Mouse (Mus musculus): ENCODE measurements at regions not wholly inside any gene's neighbourhood (a gene's known extent, or its start where the extent isn't known, plus 50 kb on each side); places are given as distances from the start of the nearest gene placed in this dataset.

DNA sequence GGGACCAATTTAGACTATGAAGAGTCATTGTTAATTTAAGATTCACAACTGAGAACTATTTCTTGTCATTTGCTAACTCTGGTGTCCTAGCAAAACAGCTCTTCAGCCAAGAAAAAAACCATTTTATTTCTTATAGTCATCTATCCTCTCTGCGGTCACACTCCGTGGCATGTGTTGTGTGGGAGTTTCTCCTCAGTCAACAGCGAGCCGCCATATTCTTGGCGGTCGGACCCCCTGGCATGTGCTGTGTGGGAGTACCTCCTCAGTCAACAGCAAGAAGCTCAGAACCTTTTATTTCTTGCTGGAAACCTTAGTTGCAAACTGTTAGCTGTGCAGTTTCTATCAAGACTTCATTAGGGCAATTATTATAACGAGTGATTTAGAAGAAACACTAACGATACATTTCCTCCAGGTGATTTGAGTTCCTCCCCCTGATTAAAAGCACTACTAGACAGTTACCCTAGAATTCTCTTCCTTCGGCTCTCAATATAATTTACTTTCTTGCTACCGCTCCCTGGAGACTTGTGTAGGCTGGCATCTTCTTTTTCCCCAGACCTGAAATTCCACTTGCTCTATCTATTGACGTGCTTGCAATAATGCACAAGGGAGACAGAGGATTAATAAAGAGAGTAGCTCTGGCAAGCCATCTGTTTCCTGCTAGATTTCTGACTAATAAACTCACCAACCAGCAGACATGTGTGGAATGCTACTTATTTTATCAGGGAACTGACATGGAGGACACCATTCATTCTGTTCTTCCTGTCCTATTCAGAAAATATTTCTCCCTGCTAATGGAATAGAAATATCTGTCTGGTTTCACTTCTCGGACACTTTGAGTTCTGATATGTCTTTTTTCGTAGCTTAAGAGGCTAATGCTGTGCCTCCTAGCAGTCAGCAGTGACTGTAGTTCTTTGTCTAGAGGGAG is 359.5 kb downstream of the Ice1 start:
- DNase-seq (ENCODE audit: extremely low read depth, insufficient read length, low spot score), result no peak

DNA sequence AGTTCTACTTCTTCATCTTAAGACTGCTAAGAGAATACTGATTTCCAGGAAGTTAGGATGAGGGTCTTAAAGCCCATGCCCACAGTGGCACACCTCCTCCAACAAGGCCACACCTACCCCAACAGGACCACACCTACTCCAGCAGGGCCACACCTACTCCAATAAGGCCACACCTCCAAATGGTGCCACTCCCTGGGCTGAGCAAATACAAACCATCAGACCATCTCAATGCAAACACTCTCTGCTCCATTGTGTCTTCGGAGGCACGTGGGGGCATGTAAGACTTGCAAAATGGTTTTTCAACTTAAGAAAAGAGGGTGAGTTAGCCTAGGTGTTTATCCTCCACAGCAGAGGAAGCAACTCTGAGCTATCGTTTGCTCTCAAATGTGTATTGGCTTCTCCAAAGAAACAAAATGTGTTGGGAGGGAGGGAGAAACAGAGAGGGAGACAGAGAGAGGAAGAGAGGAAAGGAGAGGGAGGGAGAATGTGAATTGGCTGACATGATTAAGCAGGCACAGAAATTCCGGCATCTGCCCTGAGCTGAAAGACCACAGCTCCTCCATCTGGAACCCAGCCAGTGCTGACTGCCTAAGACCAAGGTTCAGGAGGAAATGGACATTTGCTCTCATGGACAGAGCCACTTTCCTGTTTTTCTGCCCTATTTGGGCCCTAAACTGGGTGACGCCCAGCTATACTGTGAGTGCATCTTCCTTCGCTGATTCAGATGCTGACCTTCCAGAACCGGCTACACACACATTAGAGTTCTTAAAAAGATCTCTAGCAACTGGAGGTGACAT is 356.2 kb downstream of the Ice1 start:
- DNase-seq (ENCODE audit: extremely low read depth, insufficient read length, low spot score), result no peak

DNA sequence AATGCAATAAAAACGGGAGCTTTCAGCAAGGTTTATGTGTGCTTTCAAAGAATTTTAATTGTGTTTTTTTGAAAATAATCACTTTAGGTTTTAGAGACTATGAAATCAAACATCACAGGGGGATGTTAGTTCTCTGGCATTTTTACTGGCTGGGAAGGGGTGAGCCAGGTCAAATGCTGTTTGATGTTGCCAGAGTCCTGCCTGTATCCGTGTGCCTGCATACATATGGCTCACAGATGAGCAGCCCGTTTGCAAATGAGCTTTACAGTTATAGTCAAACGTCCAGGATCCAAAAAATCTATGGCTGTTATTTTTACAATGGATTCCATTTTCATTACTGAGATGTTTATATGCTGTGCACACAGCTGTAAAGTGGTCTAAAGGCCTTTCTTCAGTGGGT is 354.7 kb downstream of the Ice1 start:
- no peak for DNase-seq (ENCODE audit: extremely low read depth, insufficient read length, low spot score)

DNA sequence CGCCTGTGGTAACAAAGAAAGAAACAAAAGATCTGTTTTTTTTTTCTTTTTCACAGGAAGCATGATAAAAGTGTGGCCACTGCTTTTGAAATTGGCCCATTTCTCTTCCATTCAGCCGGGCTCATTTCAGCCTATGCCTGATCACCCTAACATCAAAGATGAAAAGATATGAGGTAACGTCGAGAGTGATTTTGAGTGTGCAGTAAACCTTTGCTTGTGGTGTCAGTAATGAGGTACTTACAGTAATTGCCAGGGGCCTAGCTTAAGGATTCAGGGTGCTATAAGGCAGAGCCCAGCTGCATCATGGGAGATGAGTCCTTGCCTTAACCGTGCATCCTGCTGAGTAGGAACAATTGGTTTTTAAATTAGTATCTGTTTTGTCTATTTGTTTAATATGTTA is 354.2 kb downstream of the Ice1 start:
- DNase-seq (ENCODE audit: extremely low read depth, insufficient read length, low spot score), result no peak

- no peak for DNase-seq (ENCODE audit: extremely low read depth, insufficient read length, low spot score)
Observed at GRCm38 (mm10) chr13:70292713-70293112, 344.7 kb downstream of the Ice1 start.

GRCm38 (mm10) chr13:70303953-70304525 is 333.4 kb downstream of the Ice1 start:
- no peak for DNase-seq (ENCODE audit: extremely low read depth, insufficient read length, low spot score)

- no peak for DNase-seq (ENCODE audit: extremely low read depth, insufficient read length, low spot score)
Observed at GRCm38 (mm10) chr13:70310516-70310915, 326.9 kb downstream of the Ice1 start.

DNA sequence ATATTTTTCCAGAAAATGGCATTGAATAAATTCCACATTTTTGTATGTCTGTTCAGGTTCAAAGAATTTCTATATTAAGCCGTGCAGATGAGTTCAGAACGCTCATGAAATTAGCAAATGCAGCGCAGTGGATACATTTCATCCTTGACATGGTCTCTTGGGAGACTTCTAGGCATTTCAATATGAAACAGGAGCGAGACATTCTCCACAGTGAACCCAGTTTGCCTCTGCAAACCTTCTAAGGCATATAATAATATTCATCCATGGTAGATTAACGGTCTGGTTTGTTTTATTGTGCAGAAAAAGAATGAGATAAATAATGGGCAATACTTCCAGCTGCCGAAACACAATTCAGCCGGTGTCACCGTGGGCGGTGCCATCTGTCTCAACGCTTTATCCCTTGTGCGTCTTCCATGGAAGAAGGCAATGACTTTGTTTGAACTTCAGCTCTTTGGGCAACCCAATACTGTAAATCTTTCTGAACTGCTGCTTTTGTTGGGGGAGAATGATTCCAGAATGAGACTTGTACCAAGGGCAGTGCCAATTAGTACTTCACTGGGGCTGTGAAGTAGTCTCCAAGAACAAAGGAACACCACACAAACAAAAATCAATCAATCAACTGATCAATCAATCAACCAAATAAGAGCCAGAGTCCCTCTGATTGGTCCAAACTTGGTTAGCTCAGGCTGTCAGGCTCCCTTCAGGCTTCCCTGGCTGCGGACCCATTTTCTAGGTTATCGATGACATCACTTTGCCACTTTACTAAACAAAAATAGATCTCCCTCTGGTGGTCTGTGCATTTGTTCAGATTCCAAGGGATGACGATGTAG is 326.0 kb downstream of the Ice1 start:
- DNase-seq (ENCODE audit: extremely low read depth, insufficient read length, low spot score), result no peak

GRCm38 (mm10) chr13:70313205-70313604 is 324.2 kb downstream of the Ice1 start:
- DNase-seq (ENCODE audit: extremely low read depth, insufficient read length, low spot score), result no peak

- DNase-seq (ENCODE audit: extremely low read depth, insufficient read length, low spot score), result no peak
Observed at GRCm38 (mm10) chr13:70323537-70323936, 313.9 kb downstream of the Ice1 start.

GRCm38 (mm10) chr13:70336069-70336468 is 301.4 kb downstream of the Ice1 start:
- no peak for DNase-seq (ENCODE audit: extremely low read depth, insufficient read length, low spot score)

DNA sequence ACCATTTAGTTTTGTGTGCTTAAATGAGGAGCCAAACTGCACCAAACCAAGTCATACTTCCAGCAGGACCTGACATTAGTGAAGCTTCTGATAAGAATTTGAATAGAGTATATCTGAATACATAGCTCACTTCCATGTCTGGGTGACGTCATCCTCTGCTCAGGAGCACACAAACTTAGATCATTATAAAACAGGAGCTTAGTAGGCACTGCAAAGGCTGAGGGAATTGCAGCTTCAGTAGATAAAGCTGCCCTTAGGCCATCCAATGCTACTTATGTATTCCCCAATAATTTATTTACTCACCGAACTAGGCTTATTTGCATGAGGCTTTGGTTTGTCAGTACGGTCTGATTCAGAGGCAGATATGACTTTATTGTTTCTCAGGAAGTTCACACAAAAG is 297.0 kb downstream of the Ice1 start:
- no peak for DNase-seq (ENCODE audit: extremely low read depth, insufficient read length, low spot score)

- no peak for DNase-seq (ENCODE audit: extremely low read depth, insufficient read length, low spot score)
Observed at GRCm38 (mm10) chr13:70343191-70343734, 294.2 kb downstream of the Ice1 start.

GRCm38 (mm10) chr13:70343911-70344310 is 293.5 kb downstream of the Ice1 start:
- DNase-seq (ENCODE audit: extremely low read depth, insufficient read length, low spot score), result no peak

DNA sequence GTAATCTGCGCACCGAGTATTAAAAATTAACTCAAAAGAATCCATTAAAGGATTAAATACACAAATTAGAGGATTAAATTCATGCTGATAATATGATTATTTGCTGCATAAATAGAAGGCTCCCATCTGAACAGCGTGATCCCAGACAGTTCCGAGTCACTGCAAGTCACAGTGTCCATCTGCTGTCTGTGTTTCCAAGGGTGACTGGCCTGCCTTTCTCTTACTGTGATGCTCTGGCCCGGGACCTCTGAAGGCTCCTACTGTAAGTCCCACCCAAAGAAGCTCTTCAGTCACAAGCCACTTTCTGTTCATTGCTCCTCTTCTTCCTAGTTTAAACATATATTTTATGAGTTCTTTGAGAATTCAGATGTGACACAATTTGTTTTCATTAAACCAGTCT is 293.1 kb downstream of the Ice1 start:
- DNase-seq (ENCODE audit: extremely low read depth, insufficient read length, low spot score), result no peak

DNA sequence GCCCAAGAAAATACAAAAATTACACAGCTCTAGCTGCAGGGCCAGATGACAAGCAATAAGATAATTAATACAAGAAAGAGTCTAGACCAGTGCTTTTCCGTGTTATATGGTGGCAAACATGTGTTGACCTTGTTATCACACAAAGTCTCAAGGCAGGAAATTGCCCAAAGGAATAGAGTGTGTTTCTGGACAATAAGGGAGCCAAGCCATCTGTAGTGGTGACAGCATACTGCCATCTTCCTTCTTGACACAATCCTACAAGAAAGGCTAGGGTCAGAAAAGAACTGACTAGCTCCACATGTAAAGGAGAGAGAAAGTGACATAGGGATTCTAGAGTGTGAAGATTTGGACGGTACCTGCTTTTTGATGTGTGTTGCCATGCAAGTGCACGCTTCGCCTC is 289.0 kb downstream of the Ice1 start:
- no peak for DNase-seq (ENCODE audit: extremely low read depth, insufficient read length, low spot score)

DNA sequence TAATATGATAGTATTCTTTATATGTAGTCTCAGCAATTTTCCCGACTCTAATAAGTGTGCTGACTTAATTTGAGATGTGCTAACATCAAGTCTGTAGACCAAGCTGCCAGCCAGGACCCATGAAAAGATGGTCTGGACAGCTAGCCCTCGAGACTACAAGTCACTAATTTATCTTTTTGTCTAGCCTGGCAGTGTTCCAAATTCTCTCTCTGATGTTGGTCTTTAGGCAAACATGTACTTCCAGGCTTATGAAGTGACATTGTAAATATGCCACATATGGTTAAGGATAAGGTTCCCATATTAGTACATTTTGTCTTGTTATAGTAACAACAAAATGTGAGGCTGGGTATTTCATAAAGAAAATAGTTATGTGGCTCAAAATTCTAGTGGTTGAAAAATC is 288.5 kb downstream of the Ice1 start:
- DNase-seq (ENCODE audit: extremely low read depth, insufficient read length, low spot score), result no peak

DNA sequence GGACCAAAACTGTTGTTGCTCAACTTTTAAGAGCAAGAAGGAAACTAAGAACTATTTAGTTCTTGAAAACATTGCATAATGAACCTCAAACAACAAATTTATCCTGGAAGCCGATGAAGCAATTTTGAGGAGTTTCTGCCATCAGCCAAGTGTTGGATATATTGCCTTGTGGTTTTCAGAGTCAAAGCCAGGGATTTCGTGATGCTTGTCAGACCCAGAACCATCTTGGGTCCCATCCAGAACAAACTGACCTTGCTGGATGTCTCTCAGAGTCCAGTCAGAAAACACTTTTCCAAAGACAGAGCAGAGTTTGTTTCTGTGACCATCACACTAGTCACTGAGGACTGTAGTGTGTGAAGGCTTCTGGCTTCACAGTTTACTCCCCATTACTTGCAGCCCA is 267.8 kb downstream of the Ice1 start:
- DNase-seq (ENCODE audit: extremely low read depth, insufficient read length, low spot score), result no peak

- DNase-seq (ENCODE audit: extremely low read depth, insufficient read length, low spot score), result no peak
Observed at GRCm38 (mm10) chr13:70380772-70381171, 256.7 kb downstream of the Ice1 start.

DNA sequence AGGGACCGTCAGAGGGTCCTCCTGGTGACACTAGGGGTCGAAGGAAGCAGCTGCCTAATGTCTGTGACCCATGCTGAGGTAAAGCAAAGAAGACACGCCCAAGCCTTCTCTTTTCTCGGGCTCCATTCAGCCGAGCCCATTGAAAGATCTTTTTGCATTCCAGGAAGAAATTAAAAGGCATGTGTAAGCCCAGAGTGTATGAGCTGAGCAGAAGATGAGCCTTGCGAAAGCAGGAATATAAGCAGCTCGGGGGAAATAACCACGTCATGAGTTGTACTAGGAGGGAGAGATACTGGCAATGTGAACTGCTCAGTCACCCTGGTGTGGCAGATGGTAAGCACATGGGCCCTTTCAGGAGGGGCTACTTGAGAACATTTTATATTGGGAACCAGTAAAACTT is 252.1 kb downstream of the Ice1 start:
- no peak for DNase-seq (ENCODE audit: extremely low read depth, insufficient read length, low spot score)
